Mouse (Mus musculus): Measurements from ENCODE around the gene Rapgef4.

DNA sequence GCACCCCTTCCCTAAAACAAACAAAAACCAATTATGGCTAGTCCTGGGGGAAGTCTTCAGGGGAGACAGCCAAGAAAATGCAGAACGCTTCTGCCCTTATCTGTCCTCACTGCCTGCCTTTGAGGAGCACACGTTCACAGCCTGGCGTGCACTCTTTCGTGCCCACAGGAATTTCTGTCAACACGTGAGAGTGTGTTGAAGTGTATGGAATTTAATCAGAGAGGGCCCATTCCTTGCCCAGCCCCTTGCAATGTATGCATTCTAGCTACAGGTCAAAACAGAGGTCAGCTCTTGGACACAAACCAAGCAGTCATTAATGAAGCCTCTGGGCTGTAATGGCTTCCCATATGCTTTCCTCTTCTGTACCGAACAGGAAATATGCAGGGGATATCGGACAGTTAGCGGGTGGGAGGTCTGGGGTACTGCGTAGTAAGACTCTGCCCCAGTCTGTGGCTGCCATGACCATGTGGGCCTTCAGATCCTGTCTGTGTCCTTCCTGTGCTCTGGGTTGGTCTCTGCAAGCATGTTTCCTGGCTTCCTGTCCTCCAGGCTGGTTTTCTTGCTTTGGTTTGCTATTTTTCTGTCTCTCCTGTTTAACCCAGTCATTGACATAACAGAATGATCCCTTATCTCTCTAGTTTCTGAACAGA lies 188.5 kb downstream of the Rapgef4 start:
- TF ChIP-seq CTCF (IDR thresholded peaks at IDR 0.05; ENCODE audit: low read depth, low read length) (no peak), GATA1 (IDR thresholded peaks at IDR 0.05; ENCODE audit: borderline replicate concordance, low read length) (no peak), TAL1 (conservative IDR thresholded peaks at IDR 0.05; ENCODE audit: low read depth, low read length) (no peak), GATA2 (IDR thresholded peaks at IDR 0.05; ENCODE audit: borderline replicate concordance, low read depth, low read length) (no peak), POLR2AphosphoS5 (IDR thresholded peaks at IDR 0.05; ENCODE audit: insufficient replicate concordance, low read depth, low read length) (no peak)
